Mouse (Mus musculus): ENCODE measurements around the gene P4ha3. TPM values are rescaled to one million over a fixed set of nuclear protein-coding genes. Genes with fewer than 3 reads are reported as not detected.

Gene P4ha3
- polyA plus RNA-seq, 1 experiment from 2014 or later: 4.9 TPM

DNA sequence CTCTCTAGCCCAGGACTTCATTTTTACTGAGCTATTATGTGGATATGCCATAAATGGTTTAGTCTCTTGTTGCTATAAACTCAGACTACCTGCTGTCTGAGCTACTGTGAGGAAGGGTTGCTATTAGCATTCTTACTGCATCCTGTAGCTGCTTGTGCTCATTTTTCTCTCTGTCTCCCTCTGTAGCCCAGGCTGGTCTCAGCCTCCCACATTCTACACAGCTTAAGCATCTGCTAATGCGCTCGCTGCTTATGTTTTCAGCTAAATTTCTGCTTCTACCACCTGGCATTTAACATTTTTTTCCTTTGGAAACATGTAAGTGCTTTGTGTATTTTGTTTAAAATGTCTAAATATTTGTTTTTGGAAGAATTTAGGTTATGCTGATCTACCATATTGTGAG lies 10.4 kb downstream of the P4ha3 start:
- ATAC-seq (ENCODE audit: insufficient read depth, low FRiP score, low TSS enrichment) (no peak), DNase-seq (ENCODE audit: low spot score) (no peak)
- 91% methylated on average over 2 of the region's 2 CpGs for WGBS
- Histone ChIP-seq H3K4me3 (ENCODE audit: low read depth, low read length) (no peak overlapping the region), H3K4me2 (ENCODE audit: low read depth) (no peak overlapping the region), H3K9ac (ENCODE audit: low read length) (no peak overlapping the region), H3K9me3 (ENCODE audit: control insufficient read depth, low read length) (no peaks in the 10 kb centered on the region), H3K4me1 (ENCODE audit: control insufficient read depth, insufficient read depth, low read length) (no peaks in the 10 kb centered on the region), H3K27me3 (ENCODE audit: control insufficient read depth, insufficient read depth, low read length) (no peaks in the 10 kb centered on the region), H3K36me3 (ENCODE audit: control insufficient read depth, insufficient read depth, low read length) (no peaks in the 10 kb centered on the region), H3K27ac (ENCODE audit: low read depth, low read length) (no peak overlapping the region)

DNA sequence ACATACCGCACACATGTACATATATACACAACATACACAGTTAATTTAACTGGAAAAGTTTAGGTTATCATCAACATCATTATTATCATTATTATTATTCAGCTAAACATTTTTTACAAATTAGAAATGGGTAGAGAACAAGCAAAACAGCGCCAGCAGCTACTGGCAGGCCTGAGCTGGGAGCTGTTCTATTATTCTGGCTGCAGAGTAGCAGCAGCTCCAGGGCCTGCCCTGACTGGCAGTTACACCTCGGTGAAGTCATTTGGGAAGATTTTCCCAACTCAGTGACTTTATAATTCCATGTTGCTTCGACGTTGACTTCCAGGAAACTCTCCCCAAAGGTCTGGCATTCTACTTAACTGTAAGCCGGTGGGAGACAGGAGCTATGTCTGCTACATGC lies 11.4 kb downstream of the P4ha3 start:
- DNase-seq (ENCODE audit: low spot score) (no peak), ATAC-seq (ENCODE audit: insufficient read depth, low FRiP score, low TSS enrichment) (no peak)
- H3K36me3 ChIP-seq (ENCODE audit: control insufficient read depth, insufficient read depth, low read length): no peaks in the 10 kb centered on the region
- no peak overlapping the region for H3K27ac ChIP-seq (ENCODE audit: low read depth, low read length)
- WGBS: 83% methylated on average over 6 of the region's 6 CpGs
- H3K4me2 ChIP-seq (ENCODE audit: low read depth): no peak overlapping the region
- no peaks in the 10 kb centered on the region for H3K27me3 ChIP-seq (ENCODE audit: control insufficient read depth, insufficient read depth, low read length)
- no peaks in the 10 kb centered on the region for H3K9me3 ChIP-seq (ENCODE audit: control insufficient read depth, low read length)
- H3K9ac ChIP-seq (ENCODE audit: low read length): no peak overlapping the region
- no peaks in the 10 kb centered on the region for H3K4me1 ChIP-seq (ENCODE audit: control insufficient read depth, insufficient read depth, low read length)
- no peak overlapping the region for H3K4me3 ChIP-seq (ENCODE audit: low read depth, low read length)

DNA sequence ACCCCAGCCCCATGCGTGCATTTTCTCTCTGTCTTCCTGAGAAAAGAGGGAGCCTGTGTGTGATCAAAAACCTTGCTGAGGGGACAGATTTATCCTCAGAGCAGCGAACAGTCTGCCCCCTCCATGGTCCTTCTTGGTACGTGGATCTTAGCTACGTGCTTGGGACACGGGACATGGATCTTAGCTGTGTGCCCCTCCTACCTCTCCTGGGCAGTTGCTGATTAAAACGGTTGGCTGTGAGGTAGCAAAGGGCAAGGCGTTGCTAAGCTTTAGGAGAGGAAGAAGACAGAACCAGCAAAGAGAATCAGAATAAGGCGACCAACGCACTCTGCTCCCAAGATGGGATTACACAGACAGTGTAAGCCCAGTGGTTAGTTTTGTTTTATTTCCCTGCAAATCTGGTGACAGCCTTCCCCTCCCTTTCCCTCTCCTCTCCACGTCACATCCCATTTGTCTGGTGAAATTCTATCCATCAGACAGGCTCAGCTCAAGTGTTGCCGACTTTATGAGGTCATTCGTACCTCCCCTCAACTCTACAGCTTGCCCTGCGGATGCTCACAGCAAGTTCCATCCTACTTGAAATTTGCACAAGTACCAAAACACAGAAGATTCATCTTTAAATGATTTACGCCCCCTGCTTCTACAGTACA lies 13.7 kb downstream of the P4ha3 start:
- H3K4me2 ChIP-seq (ENCODE audit: low read depth): no peak overlapping the region
- ATAC-seq (ENCODE audit: insufficient read depth, low FRiP score, low TSS enrichment) (no peak), DNase-seq (ENCODE audit: low spot score) (no peak)

DNA sequence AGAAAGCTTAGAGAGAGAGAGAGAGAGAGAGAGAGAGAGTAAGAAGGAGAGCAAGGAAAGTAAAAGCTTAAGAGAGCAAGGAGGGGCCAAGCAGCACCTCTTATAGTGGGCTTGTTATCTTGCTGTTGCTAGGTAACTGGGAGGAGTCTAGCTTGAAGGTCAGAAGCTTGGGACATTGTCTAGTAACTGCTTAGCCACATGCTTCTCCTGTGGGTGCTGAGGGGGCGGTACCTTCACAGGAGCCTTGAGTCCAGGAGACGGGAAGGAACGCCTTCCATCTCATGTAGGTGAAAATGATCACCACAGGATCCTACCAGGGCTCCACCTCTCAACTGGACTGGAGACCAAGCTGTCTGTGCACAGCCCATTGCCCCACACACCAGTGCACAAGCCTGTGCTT lies 16.1 kb downstream of the P4ha3 start:
- H3K9ac ChIP-seq (ENCODE audit: low read length): no peak overlapping the region
- 83% methylated on average over 3 of the region's 3 CpGs for WGBS
- H3K27ac ChIP-seq (ENCODE audit: low read depth, low read length): no peak overlapping the region
- no peak overlapping the region for H3K4me2 ChIP-seq (ENCODE audit: low read depth)
- H3K4me3 ChIP-seq (ENCODE audit: low read depth, low read length): no peak overlapping the region
- H3K4me1 ChIP-seq (ENCODE audit: control insufficient read depth, insufficient read depth, low read length): no peaks in the 10 kb centered on the region
- no peaks in the 10 kb centered on the region for H3K27me3 ChIP-seq (ENCODE audit: control insufficient read depth, insufficient read depth, low read length)
- DNase-seq (ENCODE audit: low spot score) (no peak), ATAC-seq (ENCODE audit: insufficient read depth, low FRiP score, low TSS enrichment) (no peak)
- no peaks in the 10 kb centered on the region for H3K36me3 ChIP-seq (ENCODE audit: control insufficient read depth, insufficient read depth, low read length)
- no peaks in the 10 kb centered on the region for H3K9me3 ChIP-seq (ENCODE audit: control insufficient read depth, low read length)

More for the DNA sequence above, 13.7 kb downstream of the P4ha3 start:
- Histone ChIP-seq H3K9me3 (ENCODE audit: control insufficient read depth, low read length) (no peaks in the 10 kb centered on the region), H3K9ac (ENCODE audit: low read length) (no peak overlapping the region), H3K27me3 (ENCODE audit: control insufficient read depth, insufficient read depth, low read length) (no peaks in the 10 kb centered on the region), H3K36me3 (ENCODE audit: control insufficient read depth, insufficient read depth, low read length) (no peaks in the 10 kb centered on the region), H3K4me1 (ENCODE audit: control insufficient read depth, insufficient read depth, low read length) (no peaks in the 10 kb centered on the region), H3K4me3 (ENCODE audit: low read depth, low read length) (no peak overlapping the region), H3K27ac (ENCODE audit: low read depth, low read length) (no peak overlapping the region)
- 66% methylated on average over 14 of the region's 14 CpGs for WGBS

DNA sequence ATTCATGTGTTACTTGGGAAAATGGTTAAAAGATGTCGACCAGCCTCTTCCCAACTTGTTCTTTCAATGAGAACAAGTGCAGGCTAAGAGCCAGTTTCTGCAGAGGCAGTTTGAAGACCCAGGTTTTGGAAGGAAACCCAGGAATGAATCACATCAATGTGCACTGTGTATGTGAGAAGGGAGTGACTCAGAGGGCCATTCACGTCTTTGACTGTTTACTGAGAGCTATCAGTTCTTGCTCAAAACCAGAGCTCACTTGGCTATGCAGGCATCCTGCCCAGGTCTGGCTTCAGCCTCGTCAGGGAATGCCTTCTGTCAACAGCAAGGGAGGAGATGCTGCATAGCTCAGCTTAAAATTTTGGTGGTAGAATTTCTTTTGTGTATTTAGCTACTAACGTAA lies 17.0 kb downstream of the P4ha3 start:
- H3K4me2 ChIP-seq (ENCODE audit: low read depth): no peak overlapping the region
- no peaks in the 10 kb centered on the region for H3K4me1 ChIP-seq (ENCODE audit: control insufficient read depth, insufficient read depth, low read length)
- H3K9me3 ChIP-seq (ENCODE audit: control insufficient read depth, low read length): no peaks in the 10 kb centered on the region
- 82% methylated on average over 4 of the region's 4 CpGs for WGBS
- H3K27me3 ChIP-seq (ENCODE audit: control insufficient read depth, insufficient read depth, low read length): no peaks in the 10 kb centered on the region
- ATAC-seq (ENCODE audit: insufficient read depth, low FRiP score, low TSS enrichment) (no peak), DNase-seq (ENCODE audit: low spot score) (no peak)
- no peak overlapping the region for H3K9ac ChIP-seq (ENCODE audit: low read length)
- H3K4me3 ChIP-seq (ENCODE audit: low read depth, low read length): no peak overlapping the region
- no peaks in the 10 kb centered on the region for H3K36me3 ChIP-seq (ENCODE audit: control insufficient read depth, insufficient read depth, low read length)
- no peak overlapping the region for H3K27ac ChIP-seq (ENCODE audit: low read depth, low read length)

DNA sequence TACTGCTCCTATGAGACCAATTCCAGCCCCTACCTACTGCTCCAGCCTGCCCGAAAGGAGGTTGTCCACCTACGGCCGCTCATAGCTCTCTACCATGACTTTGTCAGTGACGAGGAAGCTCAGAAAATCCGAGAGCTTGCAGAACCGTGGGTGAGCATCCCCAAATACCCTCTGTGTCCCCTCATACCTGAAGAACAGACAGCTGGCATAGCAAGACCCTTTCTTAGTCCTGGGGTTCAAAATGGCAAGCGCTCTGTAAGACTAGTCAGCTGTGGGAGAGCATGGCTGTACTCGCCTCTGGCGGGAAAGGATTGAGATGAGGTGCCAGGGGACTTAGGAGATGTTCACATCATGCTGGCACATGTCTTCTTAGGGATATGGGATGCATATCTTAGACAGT lies 20.6 kb downstream of the P4ha3 start:
- no peaks in the 10 kb centered on the region for H3K9me3 ChIP-seq (ENCODE audit: control insufficient read depth, low read length)
- no peaks in the 10 kb centered on the region for H3K36me3 ChIP-seq (ENCODE audit: control insufficient read depth, insufficient read depth, low read length)
- 89% methylated on average over 9 of the region's 9 CpGs for WGBS
- H3K27ac ChIP-seq (ENCODE audit: low read depth, low read length): no peak overlapping the region
- H3K4me1 ChIP-seq (ENCODE audit: control insufficient read depth, insufficient read depth, low read length): peaks cover 4% of the 10 kb centered on the region; the same call in 1 of the 2 replicates
- no peak overlapping the region for H3K4me3 ChIP-seq (ENCODE audit: low read depth, low read length)
- no peak for ATAC-seq (ENCODE audit: insufficient read depth, low FRiP score, low TSS enrichment)
- H3K27me3 ChIP-seq (ENCODE audit: control insufficient read depth, insufficient read depth, low read length): no peaks in the 10 kb centered on the region
- no peak for DNase-seq (ENCODE audit: low spot score)
- H3K9ac ChIP-seq (ENCODE audit: low read length): no peak overlapping the region
- no peak overlapping the region for H3K4me2 ChIP-seq (ENCODE audit: low read depth)

DNA sequence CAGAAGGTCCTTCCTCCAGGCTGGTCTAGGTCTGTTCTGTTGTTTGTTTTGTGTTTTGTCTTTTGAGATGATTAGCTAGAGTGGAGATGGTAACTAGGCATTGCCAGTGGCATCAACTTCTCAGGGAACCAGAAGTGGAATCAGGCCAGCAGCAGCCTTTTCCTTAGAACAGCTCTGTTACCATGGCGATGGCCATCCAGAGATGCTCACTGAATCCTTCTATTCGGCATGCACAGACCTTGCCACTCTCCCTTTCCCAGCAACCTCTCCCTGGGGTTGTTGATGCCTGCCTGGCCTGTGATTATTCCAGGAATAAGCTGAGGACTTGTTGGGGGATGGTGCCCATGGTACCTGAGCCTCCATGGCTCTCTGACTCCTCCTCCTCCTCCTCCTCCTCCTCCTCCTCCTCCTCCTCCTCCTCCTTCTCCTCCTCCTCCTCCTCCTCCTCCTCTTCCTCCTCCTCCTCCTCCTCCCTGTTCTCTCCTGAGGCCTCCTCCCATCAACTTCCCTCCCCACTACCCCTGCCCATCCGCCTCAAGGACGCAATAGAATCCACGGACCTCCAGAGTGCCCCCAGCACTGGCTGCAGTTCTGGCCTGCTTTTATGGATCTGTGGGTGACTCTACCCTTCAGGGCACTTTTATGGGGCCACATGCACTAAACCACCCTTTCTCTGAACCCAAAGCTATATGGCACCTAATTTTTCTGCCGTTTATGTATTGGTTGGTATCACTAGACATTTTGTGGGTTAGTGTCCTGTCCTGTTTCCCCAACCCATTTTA lies 22.7 kb downstream of the P4ha3 start:
- no peak overlapping the region for H3K9ac ChIP-seq (ENCODE audit: low read length)
- no peak overlapping the region for H3K4me2 ChIP-seq (ENCODE audit: low read depth)
- H3K4me3 ChIP-seq (ENCODE audit: low read depth, low read length): no peak overlapping the region
- 68% methylated on average over 4 of the region's 6 CpGs for WGBS
- H3K27me3 ChIP-seq (ENCODE audit: control insufficient read depth, insufficient read depth, low read length): no peaks in the 10 kb centered on the region
- H3K9me3 ChIP-seq (ENCODE audit: control insufficient read depth, low read length): no peaks in the 10 kb centered on the region
- H3K27ac ChIP-seq (ENCODE audit: low read depth, low read length): no peak overlapping the region
- ATAC-seq (ENCODE audit: insufficient read depth, low FRiP score, low TSS enrichment): no peak
- DNase-seq (ENCODE audit: low spot score): no peak
- H3K36me3 ChIP-seq (ENCODE audit: control insufficient read depth, insufficient read depth, low read length): no peaks in the 10 kb centered on the region
- peaks cover 4% of the 10 kb centered on the region; the same call in 1 of the 2 replicates for H3K4me1 ChIP-seq (ENCODE audit: control insufficient read depth, insufficient read depth, low read length)

DNA sequence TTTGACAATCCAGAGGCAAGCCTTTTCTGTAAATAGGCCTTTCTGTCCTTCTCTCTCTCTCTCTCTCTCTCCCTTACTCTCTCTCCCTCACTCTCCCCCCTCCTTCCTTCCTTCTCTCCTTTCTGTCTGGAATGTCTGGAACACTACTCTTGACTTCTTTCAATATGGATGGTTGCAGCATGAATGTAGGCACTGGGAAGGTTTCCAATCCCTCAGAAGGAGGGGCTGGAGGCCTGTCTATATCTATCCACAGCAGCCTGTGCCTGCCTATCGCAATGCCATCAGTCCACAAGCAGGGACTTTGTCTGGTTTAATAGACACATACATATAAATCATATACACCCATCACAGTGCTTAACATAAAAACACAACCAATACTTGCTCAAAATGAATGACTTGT lies 23.9 kb downstream of the P4ha3 start:
- Histone ChIP-seq H3K4me1 (ENCODE audit: control insufficient read depth, insufficient read depth, low read length) (peaks cover 4% of the 10 kb centered on the region; the same call in 1 of the 2 replicates), H3K4me2 (ENCODE audit: low read depth) (no peak overlapping the region), H3K4me3 (ENCODE audit: low read depth, low read length) (no peak overlapping the region), H3K36me3 (ENCODE audit: control insufficient read depth, insufficient read depth, low read length) (no peaks in the 10 kb centered on the region), H3K27ac (ENCODE audit: low read depth, low read length) (no peak overlapping the region), H3K9me3 (ENCODE audit: control insufficient read depth, low read length) (no peaks in the 10 kb centered on the region), H3K27me3 (ENCODE audit: control insufficient read depth, insufficient read depth, low read length) (no peaks in the 10 kb centered on the region), H3K9ac (ENCODE audit: low read length) (no peak overlapping the region)
- DNase-seq (ENCODE audit: low spot score): no peak
- WGBS: 83% methylated on average over 1 of the region's 1 CpGs
- no peak for ATAC-seq (ENCODE audit: insufficient read depth, low FRiP score, low TSS enrichment)

DNA sequence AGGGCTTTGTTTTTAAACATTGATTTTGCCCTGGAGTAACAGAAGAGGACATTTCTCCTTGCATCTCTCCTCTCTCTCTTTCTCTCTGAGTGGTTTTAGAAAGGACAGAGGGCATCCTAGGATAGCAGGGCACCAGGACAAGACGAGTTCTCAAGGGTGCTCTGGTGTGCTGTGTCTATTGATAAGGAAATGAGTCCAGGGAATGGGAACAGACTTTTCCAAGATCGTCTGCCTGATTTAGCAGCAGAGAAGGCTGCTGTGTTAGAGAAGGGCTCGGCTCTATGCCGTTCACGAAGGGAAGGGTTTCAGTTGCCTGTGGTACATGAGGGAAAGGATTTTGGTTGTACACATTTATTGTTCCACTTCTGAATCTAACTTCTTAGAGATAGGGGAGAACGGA lies 24.4 kb downstream of the P4ha3 start:
- Histone ChIP-seq H3K4me1 (ENCODE audit: control insufficient read depth, insufficient read depth, low read length) (peaks cover 4% of the 10 kb centered on the region; the same call in 1 of the 2 replicates), H3K27me3 (ENCODE audit: control insufficient read depth, insufficient read depth, low read length) (no peaks in the 10 kb centered on the region), H3K4me2 (ENCODE audit: low read depth) (no peak overlapping the region), H3K36me3 (ENCODE audit: control insufficient read depth, insufficient read depth, low read length) (no peaks in the 10 kb centered on the region), H3K4me3 (ENCODE audit: low read depth, low read length) (no peak overlapping the region), H3K9ac (ENCODE audit: low read length) (peak overlapping the region; percentile 41; the same call in 1 of the 2 replicates), H3K27ac (ENCODE audit: low read depth, low read length) (0 out of 2 replicates have a peak overlapping the region, but pooled peaks have one; percentile 46), H3K9me3 (ENCODE audit: control insufficient read depth, low read length) (no peaks in the 10 kb centered on the region)
- WGBS: 62% methylated on average over 6 of the region's 6 CpGs
- DNase-seq (ENCODE audit: low spot score) (no peak), ATAC-seq (ENCODE audit: insufficient read depth, low FRiP score, low TSS enrichment) (no peak)
